Mouse (Mus musculus): Measurements from ENCODE around the gene Samd1.

GRCm38 (mm10) chr8:84029272-84029671 is 31.8 kb downstream of the Samd1 start:
- no peak for TF ChIP-seq POLR2A (IDR thresholded peaks at IDR 0.05; ENCODE audit: borderline replicate concordance, extremely low read depth, low read depth, low read length)
- TF ChIP-seq CTCF (IDR thresholded peaks at IDR 0.05; ENCODE audit: insufficient read depth, low read length) = no peak

All from lung, adult 2 months (tissue).